Mouse (Mus musculus) kidney, postnatal 10 days (tissue): Measurements from ENCODE around the gene Vmn1r91.
"Not testable (repeated sequence)": the region's sequence is repeated elsewhere in the genome, so short reads cannot be mapped to it uniquely, and the experiment has no call there.

Experiments
- DNase-seq: peaks from one replicate; pipeline ENCODE4 v3.0.0; 2021; ENCODE audit warnings: mixed read lengths

Vmn1r91 gene

GRCm38 (mm10) chr7:20099380-20099779 lies at the start of gene Vmn1r91:
Gene Vmn1r91, plus strand, starts transcription at chr7:20099680.
- not testable (repeated sequence) for DNase-seq

GRCm38 (mm10) chr7:20064100-20064499 lies 35.4 kb upstream of the Vmn1r91 start:
- DNase-seq: not testable (repeated sequence)

GRCm38 (mm10) chr7:20078118-20078517 lies 21.4 kb upstream of the Vmn1r91 start:
- DNase-seq: not testable (repeated sequence)

- DNase-seq: not testable (repeated sequence)
These were observed 23.0 kb downstream of the Vmn1r91 start, which contains the start of gene Gm16442 for GRCm38 (mm10) chr7:20122479-20122878. Gene Gm16442, minus strand, starts transcription at chr7:20122579.

GRCm38 (mm10) chr7:20138988-20139387 lies 39.5 kb downstream of the Vmn1r91 start, which contains the start of gene Vmn1r93:
Gene Vmn1r93, minus strand, starts transcription at chr7:20139088.
- DNase-seq: not testable (repeated sequence)
